Mouse (Mus musculus): ENCODE measurements around the gene Ndufaf2.

Ndufaf2 gene

DNA sequence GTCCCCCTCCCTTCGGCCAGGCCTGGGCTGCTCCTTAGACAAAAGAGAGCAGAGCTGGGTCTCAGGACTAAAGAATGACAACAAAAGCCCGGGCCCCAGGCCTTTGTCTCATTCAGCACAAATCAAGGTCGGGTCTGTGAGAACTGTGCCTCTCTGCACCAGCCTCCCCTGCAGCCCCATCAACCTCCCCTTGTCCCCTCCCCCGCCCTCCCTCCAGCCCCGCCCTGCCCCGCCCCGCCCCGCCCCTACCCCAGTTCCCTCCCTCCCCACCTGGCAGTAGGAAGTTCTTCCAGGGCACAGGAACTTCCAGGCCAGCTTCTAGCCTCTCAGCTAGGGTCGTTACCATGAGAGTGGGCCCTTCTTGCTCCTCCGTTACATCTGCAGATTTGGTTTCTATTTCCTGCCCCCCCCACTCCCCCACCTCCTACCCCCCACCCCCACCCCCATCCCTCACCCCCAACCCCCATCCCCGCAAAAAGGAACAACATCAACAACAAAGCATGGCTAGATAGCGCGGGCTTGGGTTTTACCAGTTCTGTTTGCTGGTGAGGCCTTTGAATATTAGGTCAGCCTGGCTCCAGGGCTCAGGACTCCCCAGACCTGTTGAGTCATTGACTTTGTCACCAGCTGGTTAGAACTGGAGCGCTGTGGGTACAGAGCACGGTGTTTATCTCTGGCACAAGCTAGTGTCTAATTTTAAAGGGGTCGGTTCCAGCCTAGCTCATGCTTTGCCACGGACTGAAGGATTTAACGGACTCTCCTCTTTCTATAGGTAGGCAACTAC, 202.9 kb downstream of the Ndufaf2 start:
- DNase-seq = peak in 1 of 2 experiments; percentile 27

DNA sequence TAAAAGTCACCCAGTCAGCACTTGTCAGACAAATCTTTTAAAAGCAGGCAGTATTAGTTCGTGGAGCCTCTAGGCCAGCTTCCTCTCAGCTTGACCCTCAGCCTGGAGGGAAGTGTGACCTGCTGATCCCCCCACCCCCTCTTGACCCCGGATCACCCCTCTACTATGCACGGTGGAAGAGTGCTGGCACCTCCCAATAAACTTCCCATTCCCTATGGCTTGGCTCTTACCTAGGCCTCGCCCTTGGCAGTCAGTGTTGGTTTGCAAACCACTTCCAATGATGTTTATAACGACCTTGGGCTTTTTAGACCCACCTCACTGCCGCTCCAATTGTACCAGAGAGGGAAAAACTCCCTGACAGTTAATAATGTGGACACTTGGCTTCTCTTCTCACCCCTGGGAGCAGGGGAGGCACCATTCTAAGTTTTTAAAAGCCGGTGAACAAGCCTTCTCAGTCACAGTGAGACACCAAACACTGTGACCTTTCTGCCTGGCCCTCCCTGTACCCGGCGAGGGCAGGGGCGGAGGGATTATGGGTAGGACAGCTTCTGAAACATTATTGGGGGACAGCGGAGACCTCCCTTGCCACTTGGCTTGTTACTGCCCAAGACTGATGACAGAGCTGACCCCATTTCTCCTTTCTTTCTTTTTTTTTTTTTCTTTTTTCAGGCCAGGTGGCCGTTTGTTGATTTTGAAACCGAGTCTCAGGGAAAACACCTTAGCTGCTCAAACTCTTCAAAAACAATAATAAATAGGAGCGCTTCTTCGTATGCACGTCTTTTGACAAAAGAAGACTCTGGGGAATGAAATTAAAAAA, 203.8 kb downstream of the Ndufaf2 start:
- DNase-seq = no peak

DNA sequence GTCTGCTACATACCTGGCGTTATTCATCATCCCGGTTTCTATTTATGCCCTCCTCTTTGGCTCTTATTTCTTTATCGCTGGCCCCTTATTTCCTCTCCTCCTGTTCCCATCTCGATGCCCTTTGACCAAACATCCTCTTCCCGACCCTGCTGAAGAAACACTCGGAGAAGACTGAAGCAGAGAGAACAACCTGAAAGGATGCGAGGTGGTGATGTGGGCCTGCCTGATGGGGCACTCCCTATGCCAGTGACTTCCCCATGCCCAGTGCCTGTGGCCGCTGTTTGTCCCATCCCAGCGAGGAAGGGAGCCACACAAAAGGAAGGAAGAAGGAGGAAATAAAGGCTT, 204.4 kb downstream of the Ndufaf2 start:
- no peak for DNase-seq
